Mouse (Mus musculus) embryonic fibroblast, embryonic 13.5 days (primary cell): ENCODE measurements at regions not wholly inside any gene's neighbourhood (a gene's known extent, or its start where the extent isn't known, plus 50 kb on each side); places are given as distances from the start of the nearest gene placed in this dataset.

ENCODE experiments used
- CTCF ChIP-seq: IDR thresholded peaks from 2 replicates; pipeline ENCODE4 v1.5.1; 2011; ENCODE audit warnings: mild to moderate bottlenecking, control low read depth, low read length, moderate library complexity, borderline replicate concordance; ENCODE audit not compliant: insufficient read depth
- POLR2A ChIP-seq: IDR thresholded peaks from 2 replicates; pipeline ENCODE4 v1.6.1; 2011; ENCODE audit warnings: low read depth, mild to moderate bottlenecking, control low read depth, low read length, moderate library complexity

GRCm38 (mm10) chr10:30952410-30952809 lies 109.8 kb upstream of the Hey2 start:
- TF ChIP-seq POLR2A (no peak), CTCF (no peak)
